12 mouse cellular contexts compared by ENCODE assay signal in the genomic region with DNA sequence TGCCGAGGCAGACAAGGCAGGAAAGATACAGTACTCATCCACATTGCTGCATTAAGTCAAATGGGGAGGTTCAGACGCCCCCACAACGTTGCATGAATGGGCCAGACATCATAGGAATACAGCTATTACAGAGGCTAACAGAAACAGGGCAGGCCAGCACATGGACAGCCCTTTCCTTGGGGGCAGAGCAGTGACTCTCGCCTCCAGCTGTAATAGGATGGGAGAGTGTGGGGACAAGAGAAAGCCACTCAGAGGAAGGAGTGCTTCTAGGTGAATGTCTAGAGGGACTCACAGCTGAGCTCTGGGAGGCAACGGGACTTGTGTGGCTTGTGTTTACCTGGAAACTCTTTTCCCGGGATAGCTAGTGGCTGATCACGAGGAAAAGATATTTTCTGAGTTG.
A peak's percentile ranks its signal among the peaks of the same experiment; 100 is the strongest.
DNase-seq lines count a peak whose midpoint lies in the region; ATAC-seq and TF ChIP-seq lines count a peak whose summit lies in the region.
"Had no signal": no experiment of that assay in that cellular context is flagged by ENCODE, and none has a peak within 500 bp of the region (broad histone marks: within the 10 kb centered on the region; RNA-seq: fewer than 3 reads in every experiment).

No protein-coding gene starts in this region.

- H3K4me3 ChIP-seq in cerebellum, adult 2 months (replicated peaks; ENCODE audit: insufficient read depth, low read depth, low read length), result no peak overlapping the region
- H3K4me3 ChIP-seq in lung, embryonic 14.5 days (ENCODE audit: low read depth, low read length), result no peak overlapping the region
- H3K4me3 ChIP-seq in hindbrain, embryonic 13.5 days, result no peak overlapping the region
- no peak overlapping the region for H3K4me3 ChIP-seq in myocyte

- H3ac ChIP-seq in myocyte (ENCODE audit: control insufficient read depth, insufficient read length), result no peak overlapping the region

- no peaks in the 10 kb centered on the region for H3K36me3 ChIP-seq in lung, embryonic 14.5 days (ENCODE audit: insufficient read depth)
- no peaks in the 10 kb centered on the region for H3K36me3 ChIP-seq in hindbrain, embryonic 13.5 days
- no peaks in the 10 kb centered on the region for H3K36me3 ChIP-seq in myocyte (ENCODE audit: control insufficient read depth, insufficient read depth)
- H3K36me3 ChIP-seq: G1E had no signal

- no peak for DNase-seq in cerebellum, adult 2 months
- no peak for DNase-seq in cerebellum, postnatal 14 days
- no peak for DNase-seq in lung, embryonic 14.5 days
- no peak for DNase-seq in lung, adult 18-20 months
- DNase-seq in right cerebral cortex, postnatal 4 days, result no peak
- DNase-seq in right cerebral cortex, adult 2 months (ENCODE audit: low spot score in 2 of 2), result no peak
- DNase-seq: cerebellum, adult 11 months; kidney, adult 8-10 months had no signal

- ATAC-seq in lung, embryonic 14.5 days (ENCODE audit: insufficient read depth), result no peak
- ATAC-seq in hindbrain, embryonic 13.5 days (ENCODE audit: low FRiP score), result no peak

- H3K4me2 ChIP-seq in lung, embryonic 14.5 days, result peak overlapping the region; percentile 20; the same call in 1 of the 2 replicates
- no peak overlapping the region for H3K4me2 ChIP-seq in hindbrain, embryonic 13.5 days
- H3K4me2 ChIP-seq in myocyte (ENCODE audit: low read depth), result peak overlapping the region; percentile 49

- H3K79me2 ChIP-seq in myocyte (ENCODE audit: control insufficient read depth, insufficient read depth), result no peaks in the 10 kb centered on the region

- 53% methylated on average over 7 of the region's 7 CpGs for WGBS in cerebellum, adult 2 months
- 20% methylated on average over 7 of the region's 7 CpGs for WGBS in lung, embryonic 14.5 days
- 59% methylated on average over 7 of the region's 7 CpGs for WGBS in hindbrain, embryonic 13.5 days

- TF ChIP-seq POLR2A in cerebellum, adult 2 months (IDR thresholded peaks at IDR 0.05; ENCODE audit: borderline replicate concordance, insufficient read depth, low read length), result no peak
- no peak for TF ChIP-seq POLR2A in myocyte (IDR thresholded peaks at IDR 0.05; ENCODE audit: insufficient read length, low read depth)

- no peak overlapping the region for H3K9ac ChIP-seq in lung, embryonic 14.5 days
- no peak overlapping the region for H3K9ac ChIP-seq in hindbrain, embryonic 13.5 days

- TF ChIP-seq CTCF in cerebellum, adult 2 months (IDR thresholded peaks at IDR 0.05; ENCODE audit: borderline replicate concordance, insufficient read depth, low read depth, low read length), result no peak
- TF ChIP-seq CTCF in lung, embryonic 14.5 days (IDR thresholded peaks at IDR 0.05; ENCODE audit: low read depth), result no peak

- 0 out of 2 replicates have a peak overlapping the region, but pooled peaks have one; percentile 13 for H3K27ac ChIP-seq in cerebellum, adult 2 months (ENCODE audit: insufficient read depth, low read length)
- H3K27ac ChIP-seq in lung, embryonic 14.5 days (ENCODE audit: low read depth), result peak overlapping the region; percentile 69
- peak overlapping the region; percentile 79 for H3K27ac ChIP-seq in hindbrain, embryonic 13.5 days
- H3K27ac ChIP-seq: macrophage had no signal

- H3K4me1 ChIP-seq in cerebellum, adult 2 months (ENCODE audit: control insufficient read depth, insufficient read depth, low read length), result no peaks in the 10 kb centered on the region
- H3K4me1 ChIP-seq in lung, embryonic 14.5 days (ENCODE audit: insufficient read depth), result peaks cover 11% of the 10 kb centered on the region; the same call in 1 of the 2 replicates
- H3K4me1 ChIP-seq in hindbrain, embryonic 13.5 days (replicated peaks), result peaks cover 26% of the 10 kb centered on the region

- no peaks in the 10 kb centered on the region for H3K9me3 ChIP-seq in lung, embryonic 14.5 days (ENCODE audit: low read depth, low read length)
- H3K9me3 ChIP-seq in hindbrain, embryonic 13.5 days, result no peaks in the 10 kb centered on the region
- H3K9me3 ChIP-seq: G1E had no signal

- no peaks in the 10 kb centered on the region for H3K27me3 ChIP-seq in cerebellum, adult 2 months (ENCODE audit: control insufficient read depth, insufficient read depth, low read length)
- no peaks in the 10 kb centered on the region for H3K27me3 ChIP-seq in lung, embryonic 14.5 days (ENCODE audit: insufficient read depth, low read length)
- H3K27me3 ChIP-seq in hindbrain, embryonic 13.5 days, result no peaks in the 10 kb centered on the region
- H3K27me3 ChIP-seq in myocyte (ENCODE audit: control insufficient read depth, insufficient read depth, insufficient read length), result no peaks in the 10 kb centered on the region

TF ChIP-seq in myocyte, 11 proteins besides CTCF, POLR2A, EP300 and RAD21:
- TF ChIP-seq CEBPB (IDR thresholded peaks at IDR 0.05; ENCODE audit: insufficient read depth, poor library complexity, severe bottlenecking), result no peak
- TF ChIP-seq POLR2AphosphoS2 (IDR thresholded peaks at IDR 0.05; ENCODE audit: insufficient read length, low read depth), result no peak
- no peak for TF ChIP-seq MAX (IDR thresholded peaks at IDR 0.05; ENCODE audit: low read depth)
- no peak for TF ChIP-seq TCF3 (IDR thresholded peaks at IDR 0.05; ENCODE audit: insufficient read length, low read depth)

Comparison
In these comparisons a context has a peak if more than half of its experiments do, and no peak if none do; other contexts are left out.
1. H3K27ac ChIP-seq: peak in every context shown above with its lines; median percentile 79 in hindbrain, embryonic 13.5 days; 69 in lung, embryonic 14.5 days; 13 in cerebellum, adult 2 months.